Mouse (Mus musculus): ENCODE measurements around the gene Slc22a6.

DNA sequence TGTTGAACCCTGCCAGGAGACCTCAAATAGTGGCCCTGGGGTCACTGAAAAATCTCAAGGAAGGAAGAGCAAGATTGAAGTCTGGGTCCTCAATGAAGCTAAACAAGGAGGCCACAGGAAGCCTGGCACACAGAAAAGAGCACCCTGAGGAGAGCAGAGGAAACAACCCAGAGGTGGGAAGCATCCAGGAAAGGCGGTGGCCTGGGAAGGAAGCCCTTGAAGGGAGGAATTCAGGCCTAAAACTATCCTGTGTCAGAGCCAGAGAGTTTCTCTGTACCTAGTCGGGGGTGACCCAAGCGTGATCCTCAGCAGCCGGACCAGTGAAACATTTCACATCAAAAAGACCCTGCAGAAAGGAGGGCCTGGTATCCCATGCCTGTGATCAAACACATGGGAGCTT, 38.5 kb downstream of the Slc22a6 start:
- no peak for TF ChIP-seq CTCF (IDR thresholded peaks at IDR 0.05; ENCODE audit: low read depth, low read length)
- no peak for TF ChIP-seq GATA1 (IDR thresholded peaks at IDR 0.05; ENCODE audit: borderline replicate concordance, low read length)
- no peak for TF ChIP-seq TAL1 (conservative IDR thresholded peaks at IDR 0.05; ENCODE audit: low read depth, low read length)
